Mouse (Mus musculus) colon, adult 2 months (tissue): ENCODE data around the gene 2810408A11Rik. TPM values are rescaled to one million over a fixed set of nuclear protein-coding genes. Genes with fewer than 3 reads are reported as not detected.

ENCODE experiments used
- polyA plus RNA-seq: library from polyadenylated mRNA; depleted of rRNA; stranded (reverse); fragments of >200 nt; gene quantifications from 2 replicates; pipeline ENCODE4 v1.2.3, GENCODE M21; 2012; rRNA removed

Gene 2810408A11Rik
- polyA plus RNA-seq = 1.0 and 1.6 TPM in 2 replicates

DNA sequence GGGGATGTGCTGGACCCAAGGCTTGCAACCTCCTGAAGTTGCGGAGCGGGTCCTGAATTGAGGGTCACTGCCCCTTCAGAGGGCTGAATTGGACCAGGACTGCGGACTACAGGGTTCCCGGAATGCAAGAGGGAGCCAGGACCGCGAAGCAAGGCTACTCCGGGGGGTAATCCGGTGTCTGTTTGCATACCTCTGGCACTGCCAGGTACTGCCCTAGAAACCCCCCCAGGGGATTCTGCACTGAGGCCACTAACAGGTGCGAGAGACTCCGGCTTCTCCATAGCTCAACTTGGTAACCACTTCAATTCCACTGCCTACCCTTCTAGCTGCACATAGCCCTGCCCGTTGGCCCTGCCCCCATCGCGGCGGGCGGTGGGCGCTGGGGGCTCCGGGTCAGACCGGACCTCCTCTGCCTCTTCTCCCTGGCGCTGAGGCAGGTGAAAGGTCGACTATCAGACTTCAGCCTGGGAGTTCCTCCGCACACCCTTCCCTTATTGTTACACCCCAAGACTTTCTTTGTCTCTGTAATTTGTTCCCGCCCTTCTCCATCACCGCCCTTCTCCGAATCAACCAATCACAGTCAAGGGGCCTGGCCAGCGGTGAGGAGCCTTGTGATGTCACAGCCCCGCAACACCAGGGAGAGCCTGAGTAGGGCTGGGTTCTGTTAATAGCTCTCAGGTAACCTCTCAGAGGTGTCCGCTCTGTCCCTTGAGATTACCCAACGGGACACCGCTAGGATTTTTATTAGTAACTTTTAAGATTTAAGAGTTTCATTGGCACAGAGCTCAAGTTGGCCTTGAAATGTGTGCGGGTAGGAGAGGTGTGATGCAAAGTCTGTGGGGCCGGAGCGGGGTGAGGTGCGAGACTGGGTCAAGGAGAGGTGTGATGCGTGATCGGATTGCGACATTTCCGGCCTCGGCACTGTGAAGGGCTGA is at the start of gene 2810408A11Rik, which contains the start of gene Neurl4:
Gene 2810408A11Rik (minus strand): TSS at position 517 of the 935 bp plus-strand sequence.
Gene Neurl4 (plus strand): TSS at position 602 of the 935 bp plus-strand sequence.

DNA sequence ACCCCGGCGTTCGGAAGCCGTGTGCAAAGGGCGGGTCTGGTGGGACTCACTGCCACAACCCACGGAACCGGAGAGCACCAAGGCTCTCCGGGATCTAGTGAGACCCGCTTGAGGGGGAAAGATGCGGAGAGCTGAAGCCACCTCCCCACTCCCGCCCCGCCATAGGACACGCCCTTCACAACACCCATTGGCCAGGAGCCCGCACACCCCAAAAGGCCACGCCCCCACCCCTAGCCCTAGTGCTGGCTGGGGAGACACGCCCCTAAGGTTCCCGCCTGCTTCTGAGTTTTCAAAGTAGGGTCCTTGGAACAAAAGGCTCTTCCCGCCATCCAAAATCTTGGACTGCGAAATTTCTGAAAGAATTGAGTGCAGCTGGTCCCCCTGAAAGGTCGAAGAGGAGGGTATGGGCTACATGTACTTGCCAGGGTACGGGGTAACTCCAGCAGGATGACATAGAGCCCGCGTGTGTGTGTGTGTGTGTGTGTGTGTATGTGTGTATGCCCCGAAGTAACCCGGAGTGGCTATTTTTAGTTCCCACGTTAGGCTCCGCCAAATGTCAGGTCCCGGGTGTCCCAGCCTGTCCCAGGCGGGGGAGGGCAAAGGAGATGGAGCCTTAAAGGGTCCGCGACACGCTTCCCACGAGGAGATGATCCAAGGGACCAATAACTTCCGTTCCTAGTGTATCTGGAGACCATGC is 47.4 kb upstream of the 2810408A11Rik start, which contains the start of gene Slc2a4:
Gene Slc2a4 (minus strand): TSS at position 123 of the 697 bp plus-strand sequence.

DNA sequence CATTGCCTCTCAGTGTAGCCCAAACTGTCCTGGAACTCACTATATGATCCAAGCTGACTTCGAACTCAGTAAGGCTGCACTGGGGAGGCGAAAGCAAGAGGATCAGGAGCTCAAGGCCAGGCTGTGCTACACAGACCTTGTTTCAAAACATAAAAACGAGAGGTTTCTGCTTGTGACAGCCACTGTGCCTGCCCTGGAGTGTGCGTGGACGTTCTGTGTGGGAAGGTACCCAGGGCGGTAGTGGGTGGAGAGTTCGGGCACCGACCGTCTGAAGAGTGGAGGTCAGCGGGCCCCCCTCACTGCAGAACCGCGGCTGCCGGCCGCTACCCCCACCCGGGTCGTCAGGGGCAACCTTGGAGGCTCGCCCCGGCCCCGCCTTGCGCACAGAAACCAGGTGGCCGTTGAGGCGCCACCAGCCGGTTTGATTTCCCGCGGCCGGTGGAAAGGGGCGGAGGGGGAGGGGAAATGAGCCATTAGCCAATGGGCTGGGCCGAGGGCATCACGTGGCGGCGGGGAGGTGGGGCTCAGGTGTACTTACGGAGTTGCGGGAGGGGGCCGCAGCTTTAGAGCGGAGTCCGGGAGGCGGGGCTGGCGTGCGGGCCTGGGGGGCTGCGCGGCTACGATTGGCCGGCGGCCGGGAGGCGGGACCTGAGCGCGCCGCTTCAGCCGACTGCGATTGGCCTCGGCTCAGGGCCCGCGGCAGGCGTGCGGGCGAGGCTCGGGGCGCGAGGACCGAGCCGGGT is 34.5 kb upstream of the 2810408A11Rik start, which contains the start of gene Ybx2:
Gene Ybx2 (plus strand): TSS at position 660 of the 743 bp plus-strand sequence.

DNA sequence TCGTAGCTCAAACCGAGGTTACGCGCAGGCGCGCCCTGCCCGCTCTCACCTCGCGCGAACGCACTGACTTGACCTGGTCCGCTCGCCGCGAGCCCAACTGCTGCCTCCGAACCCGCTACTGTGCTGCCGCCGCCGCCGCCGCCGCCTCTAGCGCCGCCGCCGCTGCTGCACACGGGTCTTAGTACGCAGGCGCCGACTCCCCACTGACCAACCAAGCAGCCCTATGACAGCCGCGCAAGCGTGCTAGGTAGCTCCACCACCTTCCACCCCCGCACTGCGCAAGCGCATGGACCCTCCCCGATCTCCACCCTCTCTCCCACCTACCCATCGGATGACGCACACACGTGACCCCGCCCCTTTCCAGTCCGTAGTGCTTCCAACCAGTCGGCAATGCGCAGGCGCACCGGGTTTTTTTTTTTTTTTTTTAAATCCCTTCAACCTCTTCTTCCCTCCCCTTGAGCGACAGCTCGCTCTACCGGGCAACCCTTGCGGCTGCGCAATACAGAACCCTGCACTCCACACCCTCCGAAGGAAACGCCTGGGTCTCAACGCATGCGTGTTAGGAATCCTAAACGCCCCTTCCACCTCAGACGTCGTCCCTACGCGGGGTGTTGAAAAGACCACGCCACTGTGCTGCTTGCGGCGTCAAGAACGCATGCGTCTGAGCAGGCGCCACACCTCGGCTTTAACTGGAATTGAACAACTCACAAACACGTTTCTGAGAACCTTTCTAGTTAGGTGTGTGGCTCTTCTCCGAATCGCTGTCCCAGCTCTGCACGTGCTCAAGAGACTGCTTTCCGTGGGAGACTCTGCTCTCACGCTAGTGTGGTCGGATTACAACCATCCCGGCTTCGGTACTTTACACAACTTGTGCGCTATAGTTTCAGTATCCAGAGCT is 20.6 kb upstream of the 2810408A11Rik start, which contains the start of gene Eif5a:
Gene Eif5a (minus strand): TSS at position 845 of the 898 bp plus-strand sequence.

DNA sequence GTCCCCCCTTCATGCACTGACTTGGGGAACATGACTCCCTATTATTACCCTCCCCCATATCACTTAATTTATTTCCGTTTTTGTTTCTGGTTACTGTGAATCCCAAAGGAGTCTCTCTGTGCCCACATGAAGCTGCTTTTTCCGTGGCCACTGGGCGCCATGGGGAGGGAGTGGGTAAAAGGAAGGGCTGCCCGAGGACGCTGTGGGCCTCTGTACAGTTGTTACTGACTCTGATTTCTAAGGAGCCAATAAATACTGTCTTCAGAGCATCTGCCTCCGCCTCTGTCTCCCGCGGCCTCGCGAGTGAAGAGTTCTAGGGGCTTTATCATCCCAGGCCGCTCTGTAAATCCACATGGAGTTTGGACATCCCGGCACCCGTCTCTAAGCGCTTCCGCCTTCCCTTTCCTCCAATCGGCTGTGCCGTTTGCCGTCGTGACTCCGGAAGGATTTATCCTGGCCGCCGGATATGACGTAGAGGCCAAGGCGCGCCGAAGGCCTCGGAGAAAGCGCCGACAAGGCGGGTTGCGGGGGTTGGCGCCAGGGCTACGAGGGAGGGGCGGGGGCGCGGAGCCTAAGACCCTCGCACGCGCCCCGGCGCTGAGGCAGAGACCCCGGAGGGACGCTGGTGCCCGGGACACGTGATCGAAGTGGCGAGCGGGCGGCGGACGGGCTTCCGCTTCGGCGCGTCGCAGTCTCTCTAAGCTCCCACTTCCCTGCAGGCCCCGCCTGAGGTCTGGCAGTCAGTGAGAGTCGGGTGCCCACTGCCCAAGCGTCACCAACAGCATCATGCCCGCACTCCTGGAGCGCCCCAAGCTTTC is 13.0 kb upstream of the 2810408A11Rik start, which contains the start of gene Gps2:
Gene Gps2 (plus strand): TSS at position 335 of the 818 bp plus-strand sequence.

DNA sequence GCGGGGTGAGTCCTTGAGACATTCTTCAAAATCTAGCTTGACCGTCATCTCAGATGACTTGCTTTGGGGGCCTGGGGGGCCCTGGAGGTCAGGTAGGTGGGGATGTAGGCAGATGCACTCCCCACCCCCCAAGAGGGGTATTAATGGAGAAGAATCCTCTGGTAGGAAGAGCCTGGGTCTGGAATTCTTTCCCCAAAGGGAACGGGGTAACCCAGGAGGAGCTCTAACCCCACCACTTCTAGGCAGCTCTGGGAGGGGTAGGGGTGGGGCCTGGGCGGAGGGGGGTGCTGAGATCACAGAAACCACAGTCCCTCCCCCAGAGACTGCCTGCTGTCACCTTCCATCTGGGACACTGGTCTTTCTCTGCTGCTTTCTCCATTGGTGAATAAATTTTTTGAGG is 5.5 kb downstream of the 2810408A11Rik start, which contains the start of gene Acap1:
Gene Acap1 (minus strand): TSS at position 249 of the 400 bp plus-strand sequence.

DNA sequence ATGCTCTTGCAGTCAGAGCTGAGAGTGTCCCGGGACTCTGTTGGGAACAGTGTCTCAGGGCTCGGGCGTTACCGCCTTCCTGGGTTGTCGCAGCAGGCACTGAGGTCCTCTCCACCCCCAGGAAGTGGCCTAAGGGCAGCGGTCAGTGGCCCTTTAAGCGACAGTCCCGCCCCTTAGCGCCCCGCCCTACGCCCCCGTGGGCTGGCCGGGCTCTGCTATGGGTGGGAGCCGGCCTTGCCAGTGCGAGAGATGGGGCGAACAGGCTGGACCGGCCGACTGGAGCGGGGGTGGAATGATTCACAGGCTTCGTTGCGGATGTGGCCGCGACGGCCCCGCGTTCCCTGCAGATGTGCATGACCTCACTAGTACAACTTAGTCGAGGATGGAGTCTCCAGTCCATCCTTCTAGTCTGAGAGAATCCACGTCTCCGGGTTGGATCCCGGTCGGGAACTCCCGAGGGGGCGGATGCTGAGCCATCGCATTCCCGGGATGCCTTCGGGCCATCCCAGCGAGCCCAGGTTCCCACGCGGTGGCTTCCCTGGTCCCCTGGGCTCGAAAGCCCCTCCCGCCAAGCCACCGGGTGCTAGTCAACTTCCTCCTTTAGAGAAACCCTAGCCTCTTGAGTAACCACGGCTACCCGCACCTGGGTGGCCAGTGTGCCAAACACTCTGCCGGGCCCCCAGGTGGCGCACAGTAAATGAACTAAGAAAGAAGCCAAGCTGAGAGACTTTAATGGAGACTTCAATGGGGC is 19.8 kb downstream of the 2810408A11Rik start, which contains the start of gene Kctd11:
Gene Kctd11 (minus strand): TSS at position 554 of the 751 bp plus-strand sequence.

DNA sequence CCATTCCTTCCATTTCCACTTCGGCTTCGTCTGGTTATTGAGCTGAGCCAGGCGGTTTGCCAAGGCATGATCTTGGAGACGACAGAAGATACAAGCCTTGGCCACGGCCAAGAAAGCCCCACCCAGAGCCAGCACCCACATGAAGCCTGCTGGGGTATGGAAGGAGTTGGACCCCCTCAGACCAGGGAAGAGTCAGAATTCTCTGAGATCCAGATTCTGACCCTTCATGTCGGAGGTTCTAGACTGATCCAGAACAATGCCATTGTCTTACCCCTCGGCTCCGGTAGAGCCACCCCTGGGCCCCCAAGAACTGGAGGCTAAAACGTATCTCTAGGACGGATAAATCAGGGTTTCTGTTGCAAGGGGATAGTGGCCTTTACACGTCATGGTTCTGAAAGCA is 22.9 kb downstream of the 2810408A11Rik start, which contains the start of gene Tmem95:
Gene Tmem95 (minus strand): TSS at position 141 of the 400 bp plus-strand sequence.

DNA sequence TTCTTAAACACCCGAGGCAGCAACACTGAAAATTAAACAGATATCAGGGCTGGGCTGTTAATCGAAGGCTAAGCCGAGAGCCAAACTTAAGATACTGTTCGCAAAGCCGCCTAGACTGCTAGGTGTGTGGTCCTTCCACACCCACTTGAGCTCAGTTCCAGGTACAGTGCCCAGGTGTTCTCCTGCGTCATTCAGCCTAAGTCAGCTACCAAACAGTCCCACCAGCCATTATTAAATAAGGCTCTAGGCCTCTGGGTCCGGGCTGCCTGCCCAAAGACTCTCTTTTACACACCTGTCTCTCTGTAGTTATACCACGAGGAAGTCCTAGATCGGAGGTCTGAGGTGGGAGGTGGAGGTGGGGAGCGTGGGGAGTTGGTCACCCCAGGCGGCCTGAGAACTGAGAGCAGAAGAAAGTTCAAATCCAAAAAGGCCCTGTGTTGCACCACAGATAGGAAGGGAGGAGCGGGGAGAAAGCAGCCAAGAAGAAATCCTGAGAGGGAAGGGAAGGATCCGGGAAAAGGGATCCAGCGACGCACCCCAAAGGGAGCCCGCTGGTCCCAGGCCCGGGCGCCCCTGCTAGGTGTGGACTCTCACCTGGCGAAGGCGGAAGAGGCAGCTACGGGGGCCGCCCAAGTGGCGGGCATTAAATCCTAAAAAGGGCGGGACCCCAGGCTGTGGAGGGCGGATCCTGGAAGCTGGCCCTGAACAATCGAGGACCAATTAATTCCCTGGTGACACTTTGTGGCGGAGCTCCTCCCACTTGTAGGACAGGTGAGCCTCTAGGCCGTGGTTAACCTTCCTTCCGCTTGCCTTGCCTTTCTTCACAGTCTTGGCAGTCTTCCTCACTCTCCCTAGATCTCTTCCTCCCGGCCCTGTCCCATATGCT is 42.4 kb downstream of the 2810408A11Rik start, which contains the start of gene Tnk1:
Gene Tnk1 (minus strand): TSS at position 618 of the 886 bp plus-strand sequence.

Other genes with a start within 250 kb of the 2810408A11Rik start
- not detected in 2 replicates for gene Sox15, start 245.7 kb downstream of the 2810408A11Rik start, polyA plus RNA-seq
- gene Mpdu1, start 238.3 kb downstream of the 2810408A11Rik start, polyA plus RNA-seq = 97.9 and 102 TPM in 2 replicates
- gene Cd68, start 234.8 kb downstream of the 2810408A11Rik start, polyA plus RNA-seq = 16.9 and 23.1 TPM in 2 replicates
- gene Eif4a1, start 228.6 kb downstream of the 2810408A11Rik start, polyA plus RNA-seq = 190 and 192 TPM in 2 replicates
- 37.8 and 38.7 TPM in 2 replicates for gene Senp3, start 218.9 kb downstream of the 2810408A11Rik start, polyA plus RNA-seq
- 15.1 and 20.9 TPM in 2 replicates for gene Tnfsf13, start 215.2 kb downstream of the 2810408A11Rik start, polyA plus RNA-seq
- 26.3 and 32.5 TPM in 2 replicates for gene Tnfsf12, start 205.1 kb downstream of the 2810408A11Rik start, polyA plus RNA-seq
- 5.2 and 5.7 TPM in 2 replicates for gene Tnfsfm13, start 204.9 kb downstream of the 2810408A11Rik start, polyA plus RNA-seq
- gene Polr2a, start 142.3 kb downstream of the 2810408A11Rik start, polyA plus RNA-seq = 19.8 and 20.0 TPM in 2 replicates
- 0.33 TPM in 1 of 2 replicates, not detected in the other for gene Slc35g3, start 139.0 kb downstream of the 2810408A11Rik start, polyA plus RNA-seq
- 37.2 and 40.3 TPM in 2 replicates for gene Zbtb4, start 135.1 kb downstream of the 2810408A11Rik start, polyA plus RNA-seq
- 5.7 and 8.7 TPM in 2 replicates for gene Chrnb1, start 105.0 kb downstream of the 2810408A11Rik start, polyA plus RNA-seq
- 6.4 and 6.9 TPM in 2 replicates for gene Fgf11, start 99.1 kb downstream of the 2810408A11Rik start, polyA plus RNA-seq
- gene Tmem102, start 95.4 kb downstream of the 2810408A11Rik start, polyA plus RNA-seq = 45.7 and 55.0 TPM in 2 replicates
- gene Gm39566, start 85.7 kb downstream of the 2810408A11Rik start, polyA plus RNA-seq = not detected in 2 replicates
- gene Spem2, start 82.5 kb downstream of the 2810408A11Rik start, polyA plus RNA-seq = not detected in 2 replicates
- gene Spem1, start 78.8 kb downstream of the 2810408A11Rik start, polyA plus RNA-seq = 0.22 TPM in 1 of 2 replicates, not detected in the other
- gene Nlgn2, start 63.2 kb downstream of the 2810408A11Rik start, polyA plus RNA-seq = 19.8 and 19.9 TPM in 2 replicates
- gene Tmem256, start 62.5 kb downstream of the 2810408A11Rik start, polyA plus RNA-seq = 153 and 198 TPM in 2 replicates
- 55.2 and 58.3 TPM in 2 replicates for gene Plscr3, start 54.6 kb downstream of the 2810408A11Rik start, polyA plus RNA-seq
- gene Tnk1, start 42.3 kb downstream of the 2810408A11Rik start, polyA plus RNA-seq = 55.1 and 60.4 TPM in 2 replicates
- gene Tmem95, start 23.0 kb downstream of the 2810408A11Rik start, polyA plus RNA-seq = not detected in 2 replicates
- gene Kctd11, start 19.6 kb downstream of the 2810408A11Rik start, polyA plus RNA-seq = 4.0 and 4.9 TPM in 2 replicates
- 6.5 and 6.7 TPM in 2 replicates for gene Acap1, start 5.4 kb downstream of the 2810408A11Rik start, polyA plus RNA-seq
- 43.3 and 44.8 TPM in 2 replicates for gene Neurl4, start 85 bp upstream of the 2810408A11Rik start, polyA plus RNA-seq
- 75.4 and 99.4 TPM in 2 replicates for gene Gps2, start 12.9 kb upstream of the 2810408A11Rik start, polyA plus RNA-seq
- 270 and 293 TPM in 2 replicates for gene Eif5a, start 21.0 kb upstream of the 2810408A11Rik start, polyA plus RNA-seq
- gene Ybx2, start 34.8 kb upstream of the 2810408A11Rik start, polyA plus RNA-seq = 121 and 125 TPM in 2 replicates
- gene Slc2a4, start 47.2 kb upstream of the 2810408A11Rik start, polyA plus RNA-seq = 33.6 and 50.8 TPM in 2 replicates
- 779 and 796 TPM in 2 replicates for gene Cldn7, start 63.8 kb upstream of the 2810408A11Rik start, polyA plus RNA-seq
- gene Ctdnep1, start 80.2 kb upstream of the 2810408A11Rik start, polyA plus RNA-seq = 100 and 117 TPM in 2 replicates
- gene Elp5, start 81.5 kb upstream of the 2810408A11Rik start, polyA plus RNA-seq = 38.7 and 48.9 TPM in 2 replicates
- gene Gabarap, start 90.2 kb upstream of the 2810408A11Rik start, polyA plus RNA-seq = 207 and 284 TPM in 2 replicates
- gene Phf23, start 94.8 kb upstream of the 2810408A11Rik start, polyA plus RNA-seq = 12.3 and 13.5 TPM in 2 replicates
- gene Dvl2, start 99.6 kb upstream of the 2810408A11Rik start, polyA plus RNA-seq = 12.1 TPM in 2 replicates
- gene Acadvl, start 114.4 kb upstream of the 2810408A11Rik start, polyA plus RNA-seq = 106 and 112 TPM in 2 replicates
- 12.2 and 16.0 TPM in 2 replicates for gene Dlg4, start 116.0 kb upstream of the 2810408A11Rik start, polyA plus RNA-seq
- 0.22 and 0.60 TPM in 2 replicates for gene Asgr1, start 153.1 kb upstream of the 2810408A11Rik start, polyA plus RNA-seq
- 0.52 TPM in 2 replicates for gene Asgr2, start 191.7 kb upstream of the 2810408A11Rik start, polyA plus RNA-seq
- gene Mgl2, start 229.3 kb upstream of the 2810408A11Rik start, polyA plus RNA-seq = 2.6 and 4.0 TPM in 2 replicates